Mouse (Mus musculus) C2C12 (cell line): ENCODE data around the gene Gk5. TPM values are rescaled to one million over a fixed set of nuclear protein-coding genes. Genes with fewer than 3 reads are reported as not detected.

Experiments
- H3K27me3 ChIP-seq: one replicate; pipeline ENCODE4 v1.6.1; 2011; ENCODE audit not compliant: control insufficient read depth, insufficient read depth, insufficient read length
- H3K36me3 ChIP-seq: one replicate; pipeline ENCODE4 v1.6.1; 2011; ENCODE audit not compliant: control insufficient read depth, insufficient read depth
- H3K4me3 ChIP-seq: one replicate; pipeline ENCODE4 v1.5.1; 2011; ENCODE audit warnings: mild to moderate bottlenecking, control low read depth; ENCODE audit not compliant: poor library complexity, insufficient read depth, severe bottlenecking
- H3K79me2 ChIP-seq: one replicate; pipeline ENCODE4 v1.6.1; 2011; ENCODE audit not compliant: control insufficient read depth, insufficient read depth
- H3K79me3 ChIP-seq: one replicate; pipeline ENCODE4 v1.6.1; 2011; ENCODE audit warnings: low read depth, control low read depth
- H3ac ChIP-seq: one replicate; pipeline ENCODE3; 2011; ENCODE audit warnings: low read depth; ENCODE audit not compliant: control insufficient read depth, insufficient read length
- CEBPB ChIP-seq: IDR thresholded peaks from one replicate; pipeline ENCODE4 v1.6.1; 2011; ENCODE audit warnings: low read depth, mild to moderate bottlenecking, control low read depth, moderate library complexity
- CTCF ChIP-seq: IDR thresholded peaks from one replicate; pipeline ENCODE4 v1.5.1; 2011; ENCODE audit not compliant: control insufficient read depth, insufficient read depth, insufficient read length
- FOSL1 ChIP-seq: IDR thresholded peaks from one replicate; pipeline ENCODE4 v1.8.0; 2011; ENCODE audit warnings: mild to moderate bottlenecking, low read length; ENCODE audit not compliant: poor library complexity, insufficient read depth, severe bottlenecking
- MAX ChIP-seq: IDR thresholded peaks from one replicate; pipeline ENCODE4 v1.6.1; 2011; ENCODE audit warnings: mild to moderate bottlenecking, control low read depth
- MYOD1 ChIP-seq: IDR thresholded peaks from one replicate; pipeline ENCODE4 v1.6.1; 2011; ENCODE audit warnings: low read depth; ENCODE audit not compliant: control insufficient read depth, insufficient read length
- MYOG ChIP-seq: IDR thresholded peaks from one replicate; pipeline ENCODE4 v1.6.1; 2011; ENCODE audit not compliant: control insufficient read depth, insufficient read length; ENCODE audit errors: extremely low read depth
- USF1 ChIP-seq: IDR thresholded peaks from one replicate; pipeline ENCODE4 v1.6.1; 2011; ENCODE audit warnings: low read depth, mild to moderate bottlenecking, control low read depth, moderate library complexity
- polyA plus RNA-seq: library from polyadenylated mRNA; unstranded; fragments of >200 nt; fragmentation: generic; extraction: Trizol; gene quantifications from one replicate; pipeline ENCODE4 v1.2.1, GENCODE M21; 2012; ENCODE audit warnings: missing spikeins

The Gk5 gene
- polyA plus RNA-seq, 1 experiment: 0.82 TPM

DNA sequence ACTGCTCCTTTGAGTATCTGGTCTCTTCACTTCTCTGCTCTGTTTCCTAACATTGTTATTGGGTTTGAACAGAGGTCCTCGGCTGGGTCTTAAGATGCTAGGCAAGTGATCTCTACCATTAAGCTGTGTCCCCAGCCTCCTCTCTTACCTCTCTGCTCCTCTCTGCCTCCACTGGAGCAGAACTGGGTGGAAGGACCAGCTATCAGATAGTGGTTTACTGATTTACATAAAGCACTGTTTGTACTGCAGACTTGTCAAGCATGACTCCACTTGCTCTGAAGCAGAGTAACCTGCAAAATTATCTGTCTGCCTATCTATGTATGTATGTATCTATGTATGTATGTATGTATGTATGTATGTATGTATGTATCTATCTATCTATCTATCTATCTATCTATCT is 25.9 kb upstream of the Gk5 start:
- Histone ChIP-seq H3ac (no peak overlapping the region), H3K36me3 (no peaks in the 10 kb centered on the region), H3K27me3 (no peaks in the 10 kb centered on the region), H3K79me3 (no peaks in the 10 kb centered on the region), H3K79me2 (no peaks in the 10 kb centered on the region), H3K4me3 (no peak overlapping the region)
- no peak for TF ChIP-seq MYOD1
- no peak for TF ChIP-seq FOSL1
- TF ChIP-seq MAX: no peak
- TF ChIP-seq USF1: no peak
- TF ChIP-seq CTCF: no peak
- TF ChIP-seq CEBPB: no peak
- TF ChIP-seq MYOG: no peak

DNA sequence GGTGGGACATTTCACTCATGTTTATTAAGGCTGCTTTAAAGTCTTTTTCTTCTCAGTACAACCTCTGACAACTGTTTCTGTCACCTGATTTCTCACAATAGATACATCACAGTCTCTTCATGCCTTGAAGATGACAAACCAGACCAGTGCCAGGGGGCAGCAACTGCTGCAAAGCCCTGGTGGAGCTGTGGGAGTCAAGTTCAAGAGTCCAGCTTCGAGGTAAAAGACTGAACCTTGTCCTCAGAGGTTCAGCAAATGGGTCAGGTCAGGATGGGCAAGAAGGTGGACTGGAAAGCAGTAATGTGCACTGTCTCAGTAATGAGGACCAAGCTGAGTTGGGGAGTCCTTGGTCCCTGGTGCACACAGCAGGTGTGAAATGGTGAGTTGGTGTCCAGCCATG is 24.8 kb upstream of the Gk5 start:
- no peak for TF ChIP-seq USF1
- TF ChIP-seq CEBPB: no peak
- TF ChIP-seq CTCF: no peak
- no peak for TF ChIP-seq MAX
- no peak for TF ChIP-seq FOSL1
- no peak for TF ChIP-seq MYOD1
- TF ChIP-seq MYOG: no peak
- Histone ChIP-seq H3ac (no peak overlapping the region), H3K4me3 (no peak overlapping the region), H3K36me3 (no peaks in the 10 kb centered on the region), H3K79me2 (no peaks in the 10 kb centered on the region), H3K27me3 (no peaks in the 10 kb centered on the region), H3K79me3 (no peaks in the 10 kb centered on the region)

DNA sequence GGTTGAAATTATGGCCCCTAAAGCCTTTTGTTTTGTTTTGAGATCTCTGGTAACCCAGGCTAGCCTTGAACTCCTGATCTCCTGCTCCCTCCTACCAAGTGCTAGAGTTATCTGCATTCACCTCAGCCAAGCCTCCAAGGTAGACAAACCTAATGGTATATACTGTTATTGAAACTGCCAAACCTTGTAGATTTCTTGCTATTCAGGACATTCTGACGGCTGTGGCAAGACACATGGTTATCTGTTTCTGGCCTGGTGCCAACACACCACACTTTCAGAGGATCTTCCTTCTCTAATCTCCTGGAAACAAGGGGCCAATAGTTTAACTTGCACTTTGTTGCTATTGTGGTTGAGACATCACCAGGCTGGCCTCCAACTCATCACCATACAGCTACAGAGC is 24.0 kb upstream of the Gk5 start:
- Histone ChIP-seq H3K4me3 (no peak overlapping the region), H3K36me3 (no peaks in the 10 kb centered on the region), H3K79me3 (no peaks in the 10 kb centered on the region), H3ac (no peak overlapping the region), H3K27me3 (no peaks in the 10 kb centered on the region), H3K79me2 (no peaks in the 10 kb centered on the region)
- TF ChIP-seq CTCF (no peak), MYOG (no peak), MAX (no peak), USF1 (no peak), FOSL1 (no peak), MYOD1 (no peak), CEBPB (no peak)

DNA sequence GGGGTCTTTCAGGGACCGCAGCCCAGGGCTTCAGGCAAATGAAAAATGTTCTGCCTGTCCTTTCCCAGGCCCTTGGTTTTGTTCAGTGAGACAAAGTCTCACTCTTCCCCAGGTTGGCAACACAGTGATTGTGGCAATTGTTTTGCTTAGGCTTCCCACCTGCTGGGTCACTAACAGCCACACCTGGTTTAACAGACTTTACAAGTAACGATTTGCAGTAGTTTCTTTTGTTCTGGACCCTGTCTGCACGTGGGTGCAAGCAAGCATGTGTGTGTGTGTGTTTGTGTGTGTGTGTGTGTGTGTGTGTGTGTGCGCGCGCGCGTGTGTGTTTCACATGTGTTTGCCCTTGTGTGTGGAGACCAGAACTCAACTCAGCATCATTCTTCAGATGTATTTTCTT is 16.3 kb upstream of the Gk5 start:
- H3K79me2 ChIP-seq: no peaks in the 10 kb centered on the region
- H3K27me3 ChIP-seq: no peaks in the 10 kb centered on the region
- no peak overlapping the region for H3K4me3 ChIP-seq
- H3ac ChIP-seq: no peak overlapping the region
- H3K36me3 ChIP-seq: no peaks in the 10 kb centered on the region
- TF ChIP-seq MYOD1 (no peak), CEBPB (no peak), CTCF (no peak), MAX (no peak), FOSL1 (no peak), MYOG (no peak)
- no peaks in the 10 kb centered on the region for H3K79me3 ChIP-seq

DNA sequence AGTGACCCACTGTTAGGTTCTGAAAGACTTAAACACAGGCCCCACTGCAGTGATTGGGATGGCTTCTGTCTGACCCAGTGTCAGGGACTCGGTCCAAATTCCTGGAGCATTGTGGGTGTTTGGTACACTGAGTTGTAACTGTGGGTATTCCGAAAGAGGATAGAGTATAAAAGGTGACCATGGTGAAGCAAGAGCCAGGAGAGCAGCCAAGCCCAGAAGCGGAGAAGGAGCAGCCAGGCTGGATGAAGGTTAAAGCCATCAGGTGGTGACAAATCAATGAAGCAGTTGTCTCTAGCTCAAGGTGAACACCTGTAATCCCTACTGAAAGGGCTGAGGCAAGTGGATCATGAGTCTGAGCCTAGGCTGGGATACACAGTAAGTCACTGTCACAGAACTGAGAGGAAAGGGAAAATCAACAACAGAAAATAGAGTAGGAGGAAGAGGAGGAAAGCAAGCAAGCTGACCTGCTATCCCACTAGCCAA is 6.2 kb upstream of the Gk5 start:
- Histone ChIP-seq H3K36me3 (no peaks in the 10 kb centered on the region), H3K79me2 (no peaks in the 10 kb centered on the region), H3K27me3 (no peaks in the 10 kb centered on the region), H3K79me3 (no peaks in the 10 kb centered on the region), H3ac (no peak overlapping the region), H3K4me3 (no peak overlapping the region)
- TF ChIP-seq USF1: no peak
- TF ChIP-seq MYOD1: no peak
- no peak for TF ChIP-seq FOSL1
- TF ChIP-seq MYOG: no peak
- no peak for TF ChIP-seq MAX

DNA sequence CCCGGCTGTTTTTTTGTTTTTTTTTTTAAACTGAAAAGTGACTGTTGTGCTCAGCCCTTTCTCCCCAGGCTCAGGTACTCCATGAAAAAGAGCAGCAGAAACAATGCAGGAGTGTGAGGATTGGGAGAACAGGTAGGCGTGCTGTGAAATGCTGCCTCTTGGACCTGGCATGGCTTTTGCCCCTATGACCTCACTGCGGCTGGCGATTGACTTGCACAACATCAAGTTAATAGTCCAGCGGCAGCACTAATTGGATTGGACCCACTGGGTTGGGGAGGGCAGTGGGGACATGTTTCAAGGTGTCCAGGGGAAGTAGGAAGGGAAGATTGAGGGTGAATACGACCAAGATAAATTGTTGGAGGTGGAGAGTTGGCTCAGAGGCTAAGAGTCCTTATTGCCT is 2.4 kb upstream of the Gk5 start:
- Histone ChIP-seq H3K79me3 (no peaks in the 10 kb centered on the region), H3K4me3 (no peak overlapping the region), H3ac (no peak overlapping the region), H3K79me2 (no peaks in the 10 kb centered on the region), H3K27me3 (no peaks in the 10 kb centered on the region), H3K36me3 (no peaks in the 10 kb centered on the region)
- TF ChIP-seq MYOD1 (no peak), USF1 (no peak), FOSL1 (no peak), MYOG (no peak), CTCF (no peak), MAX (no peak), CEBPB (no peak)
